Mouse (Mus musculus) MEL (cell line): ENCODE measurements at regions not wholly inside any gene's neighbourhood (a gene's known extent, or its start where the extent isn't known, plus 50 kb on each side); places are given as distances from the start of the nearest gene placed in this dataset.

ENCODE experiments used
- CHD2 ChIP-seq: IDR thresholded peaks from 2 replicates; pipeline ENCODE4 v1.6.1; 2011; ENCODE audit warnings: low read length, improper control_type of control experiment
- CTCF ChIP-seq, 3 experiments: IDR thresholded peaks in 2 of 3; conservative IDR thresholded peaks in 1 of 3; 2 replicates each; pipeline ENCODE4 v1.5.1; 2011 to 2012; ENCODE audit warnings: low read length in 3 of 3, low read depth in 2 of 3, mild to moderate bottlenecking in 2 of 3, improper control_type of control experiment in 1 of 3, inconsistent platforms in 1 of 3, mixed read lengths in 1 of 3, moderate library complexity in 1 of 3; ENCODE audit not compliant: control insufficient read depth in 1 of 3, insufficient read depth in 1 of 3, poor library complexity in 1 of 3, severe bottlenecking in 1 of 3
- E2F4 ChIP-seq: IDR thresholded peaks from 2 replicates; pipeline ENCODE4 v1.6.1; 2011; ENCODE audit warnings: low read depth, low read length, improper control_type of control experiment, borderline replicate concordance
- EP300 ChIP-seq, 2 experiments: IDR thresholded peaks; 2 replicates each; pipeline ENCODE4 v1.6.1; 2011; ENCODE audit warnings: improper control_type of control experiment in 2 of 2, low read length in 2 of 2, low read depth in 1 of 2, mild to moderate bottlenecking in 1 of 2
- MAX ChIP-seq: IDR thresholded peaks from 2 replicates; pipeline ENCODE4 v1.6.1; 2011; ENCODE audit warnings: low read length, improper control_type of control experiment
- ZC3H11A ChIP-seq: IDR thresholded peaks from 2 replicates; pipeline ENCODE4 v1.6.1; 2012; ENCODE audit warnings: low read depth, mild to moderate bottlenecking, inconsistent platforms, low read length, improper control_type of control experiment

- TF ChIP-seq CHD2 (no peak), MAX (no peak), ZC3H11A (no peak), EP300 (IDR thresholded peaks at IDR 0.05; ENCODE audit: low read depth in 1 of 2, low read length in 2 of 2) (no peak), CTCF (IDR thresholded peaks at IDR 0.05 in 2 of 3, conservative IDR thresholded peaks at IDR 0.05 in 1 of 3; ENCODE audit: control insufficient read depth in 1 of 3, insufficient read depth in 1 of 3, low read depth in 2 of 3, low read length in 3 of 3, poor library complexity in 1 of 3, severe bottlenecking in 1 of 3) (no peak), E2F4 (no peak)
Observed at GRCm38 (mm10) chr3:151003524-151003923, 434.2 kb upstream of the Adgrl4 start.
